Comparison of ENCODE assay signal across 13 mouse cellular contexts in genomic region chr15:15238309-15238708, GRCm38 (mm10).
DNase-seq lines count a peak whose midpoint lies in the region; ATAC-seq and TF ChIP-seq lines count a peak whose summit lies in the region.
"Had no signal": no experiment of that assay in that cellular context is flagged by ENCODE, and none has a peak within 500 bp of the region (broad histone marks: within the 10 kb centered on the region; RNA-seq: fewer than 3 reads in every experiment).

No protein-coding gene starts in this region.

- no peak overlapping the region for H3K4me2 ChIP-seq in forebrain, postnatal 0 days (ENCODE audit: low read depth)
- H3K4me2 ChIP-seq in forebrain, embryonic 15.5 days (replicated peaks): no peak overlapping the region
- no peak overlapping the region for H3K4me2 ChIP-seq in midbrain, postnatal 0 days (ENCODE audit: low read depth, low read length, poor library complexity, severe bottlenecking)
- H3K4me2 ChIP-seq in midbrain, embryonic 16.5 days (ENCODE audit: low read length): no peak overlapping the region

- no peak overlapping the region for H3K9ac ChIP-seq in forebrain, postnatal 0 days
- no peak overlapping the region for H3K9ac ChIP-seq in forebrain, embryonic 15.5 days (replicated peaks)
- no peak overlapping the region for H3K9ac ChIP-seq in midbrain, postnatal 0 days (replicated peaks; ENCODE audit: low read length, poor library complexity, severe bottlenecking)
- no peak overlapping the region for H3K9ac ChIP-seq in midbrain, embryonic 16.5 days (ENCODE audit: low read depth, low read length)
- H3K9ac ChIP-seq in heart, adult 2 months (ENCODE audit: low read depth, low read length): no peak overlapping the region

- peak; percentile 71 for DNase-seq in forebrain, postnatal 0 days
- peak; percentile 76 for DNase-seq in midbrain, postnatal 0 days (ENCODE audit: low spot score)
- DNase-seq in embryo, embryonic 10.5 days (ENCODE audit: low spot score): peak; percentile 35
- DNase-seq in right cerebral cortex, postnatal 4 days: peak; percentile 9
- no peak for DNase-seq in layer of hippocampus, adult 11-12 months (ENCODE audit: low spot score)
- DNase-seq in heart, adult 2 months: no peak
- DNase-seq: adrenal gland, postnatal 14 days; cerebellum, adult 9-11 months; heart, adult 11 months; thymus, adult 2 months had no signal

- H3K79me2 ChIP-seq in heart, adult 2 months (replicated peaks; ENCODE audit: control insufficient read depth, insufficient read depth, low read length): no peaks in the 10 kb centered on the region

- intact Hi-C loops in heart, adult 2 months (cut with DNase I): no loop called here

- TF ChIP-seq POLR2A in heart, adult 2 months (IDR thresholded peaks at IDR 0.05; ENCODE audit: insufficient read depth, low read depth, low read length): no peak

- H3K4me1 ChIP-seq in forebrain, postnatal 0 days (ENCODE audit: insufficient read depth): no peaks in the 10 kb centered on the region
- H3K4me1 ChIP-seq in forebrain, embryonic 15.5 days: no peaks in the 10 kb centered on the region
- H3K4me1 ChIP-seq in midbrain, postnatal 0 days (ENCODE audit: insufficient read depth, low read length): no peaks in the 10 kb centered on the region
- no peaks in the 10 kb centered on the region for H3K4me1 ChIP-seq in midbrain, embryonic 16.5 days (ENCODE audit: control insufficient read depth, insufficient read depth, low read length)
- H3K4me1 ChIP-seq in heart, adult 2 months (ENCODE audit: control insufficient read depth, insufficient read depth, low read length): no peaks in the 10 kb centered on the region

- H3K36me3 ChIP-seq in forebrain, postnatal 0 days (ENCODE audit: insufficient read depth): no peaks in the 10 kb centered on the region
- H3K36me3 ChIP-seq in forebrain, embryonic 15.5 days: no peaks in the 10 kb centered on the region
- no peaks in the 10 kb centered on the region for H3K36me3 ChIP-seq in midbrain, postnatal 0 days (ENCODE audit: insufficient read depth, low read length)
- no peaks in the 10 kb centered on the region for H3K36me3 ChIP-seq in midbrain, embryonic 16.5 days (ENCODE audit: control insufficient read depth, insufficient read depth, low read length)
- H3K36me3 ChIP-seq in heart, adult 2 months (ENCODE audit: control insufficient read depth, insufficient read depth, low read length): no peaks in the 10 kb centered on the region

- no peak for TF ChIP-seq EP300 in heart, adult 2 months (IDR thresholded peaks at IDR 0.05; ENCODE audit: insufficient read depth, low read depth, low read length)

- H3K27me3 ChIP-seq in forebrain, postnatal 0 days (ENCODE audit: insufficient read depth, low read length): no peaks in the 10 kb centered on the region
- H3K27me3 ChIP-seq in forebrain, embryonic 15.5 days: no peaks in the 10 kb centered on the region
- no peaks in the 10 kb centered on the region for H3K27me3 ChIP-seq in midbrain, postnatal 0 days (ENCODE audit: insufficient read depth, low read length)
- H3K27me3 ChIP-seq in midbrain, embryonic 16.5 days (ENCODE audit: control insufficient read depth, insufficient read depth, low read depth, low read length): no peaks in the 10 kb centered on the region
- no peaks in the 10 kb centered on the region for H3K27me3 ChIP-seq in heart, adult 2 months (ENCODE audit: control insufficient read depth, insufficient read depth, low read length)

- no peak overlapping the region for H3K4me3 ChIP-seq in forebrain, postnatal 0 days (ENCODE audit: low read depth, low read length)
- no peak overlapping the region for H3K4me3 ChIP-seq in forebrain, embryonic 15.5 days
- no peak overlapping the region for H3K4me3 ChIP-seq in midbrain, postnatal 0 days (ENCODE audit: low read depth, low read length)
- no peak overlapping the region for H3K4me3 ChIP-seq in midbrain, embryonic 16.5 days (ENCODE audit: low read depth, low read length)
- H3K4me3 ChIP-seq in heart, adult 2 months: no peak overlapping the region

- no peaks in the 10 kb centered on the region for H3K9me3 ChIP-seq in forebrain, postnatal 0 days (ENCODE audit: low read length)
- no peaks in the 10 kb centered on the region for H3K9me3 ChIP-seq in forebrain, embryonic 15.5 days
- H3K9me3 ChIP-seq in midbrain, postnatal 0 days (ENCODE audit: low read length): no peaks in the 10 kb centered on the region
- H3K9me3 ChIP-seq in midbrain, embryonic 16.5 days (replicated peaks; ENCODE audit: control insufficient read depth, low read length, poor library complexity, severe bottlenecking): no peaks in the 10 kb centered on the region

- H3K27ac ChIP-seq in forebrain, postnatal 0 days (ENCODE audit: low read depth, low read length): no peak overlapping the region
- H3K27ac ChIP-seq in forebrain, embryonic 15.5 days (replicated peaks): no peak overlapping the region
- H3K27ac ChIP-seq in midbrain, postnatal 0 days (ENCODE audit: low read depth, low read length): no peak overlapping the region
- H3K27ac ChIP-seq in midbrain, embryonic 16.5 days (ENCODE audit: low read length): no peak overlapping the region
- no peak overlapping the region for H3K27ac ChIP-seq in heart, adult 2 months

- peak; percentile 66 for TF ChIP-seq CTCF in forebrain, postnatal 0 days (IDR thresholded peaks at IDR 0.05; ENCODE audit: low read depth)
- TF ChIP-seq CTCF in midbrain, postnatal 0 days (IDR thresholded peaks at IDR 0.05): peak; percentile 78
- no peak for TF ChIP-seq CTCF in heart, adult 2 months (IDR thresholded peaks at IDR 0.05)

- no peak; the same call in 1 of the 2 replicates for ATAC-seq in forebrain, postnatal 0 days
- no peak for ATAC-seq in forebrain, embryonic 15.5 days (replicated peaks)
- ATAC-seq in midbrain, postnatal 0 days (ENCODE audit: low FRiP score): no peak
- ATAC-seq in midbrain, embryonic 16.5 days: no peak
- ATAC-seq: hindbrain, embryonic 16.5 days had no signal

Comparison
In these comparisons a context has a peak if more than half of its experiments do, and no peak if none do; other contexts are left out.
1. DNase-seq: peak in forebrain, postnatal 0 days (single experiment), midbrain, postnatal 0 days (single experiment), embryo, embryonic 10.5 days (single experiment) and right cerebral cortex, postnatal 4 days (single experiment); none in layer of hippocampus, adult 11-12 months (single experiment) and heart, adult 2 months (0 of 2).